Mouse (Mus musculus): ENCODE measurements around the gene Adat3. TPM values are rescaled to one million over a fixed set of nuclear protein-coding genes. Genes with fewer than 3 reads are reported as not detected.
A peak's percentile ranks its signal among the peaks of the same experiment; 100 is the strongest.

Adat3 gene
- polyA plus RNA-seq, 1 experiment from 2014 or later = 10.1 TPM

DNA sequence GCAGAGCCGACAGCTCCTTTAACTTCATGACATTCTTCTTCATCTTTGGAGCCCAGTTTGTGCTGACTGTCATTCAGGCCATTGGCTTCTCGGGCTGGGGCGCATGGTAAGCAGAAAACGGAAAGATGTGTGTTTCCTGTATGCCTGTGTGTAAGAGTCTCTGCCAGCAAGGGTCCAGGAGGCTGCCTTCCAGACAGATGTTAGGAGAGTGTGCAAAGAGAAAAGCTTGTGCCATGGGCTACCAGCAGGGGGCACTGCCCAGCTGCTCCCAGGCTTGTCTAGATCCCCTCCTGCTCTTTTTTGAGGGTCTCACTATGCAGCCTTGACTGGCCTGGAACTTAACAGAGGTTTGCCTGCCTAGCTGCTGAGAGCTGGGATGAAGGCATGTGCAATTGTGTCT lies 8.3 kb downstream of the Adat3 start:
- no peak overlapping the region for H3K9ac ChIP-seq (ENCODE audit: low read length)
- H3K4me1 ChIP-seq (replicated peaks; ENCODE audit: control insufficient read depth, insufficient read depth, low read length) = no peaks in the 10 kb centered on the region
- H3K9me3 ChIP-seq (ENCODE audit: control insufficient read depth, low read length) = no peaks in the 10 kb centered on the region
- ATAC-seq (replicated peaks; ENCODE audit: low FRiP score, low TSS enrichment, low read depth) = 0 out of 2 replicates have a peak, but pooled peaks have one; percentile 25
- peak; percentile 65 for DNase-seq (ENCODE audit: low spot score)
- H3K36me3 ChIP-seq (ENCODE audit: control insufficient read depth, insufficient read depth, low read length) = peaks cover 79% of the 10 kb centered on the region
- no peaks in the 10 kb centered on the region for H3K27me3 ChIP-seq (replicated peaks; ENCODE audit: control insufficient read depth, insufficient read depth, low read length)
- WGBS = 71% methylated on average over 4 of the region's 4 CpGs
- no peak overlapping the region for H3K4me2 ChIP-seq (ENCODE audit: low read length)
- H3K4me3 ChIP-seq (ENCODE audit: low read depth, low read length) = no peak overlapping the region
- H3K27ac ChIP-seq (ENCODE audit: low read depth) = no peak overlapping the region

DNA sequence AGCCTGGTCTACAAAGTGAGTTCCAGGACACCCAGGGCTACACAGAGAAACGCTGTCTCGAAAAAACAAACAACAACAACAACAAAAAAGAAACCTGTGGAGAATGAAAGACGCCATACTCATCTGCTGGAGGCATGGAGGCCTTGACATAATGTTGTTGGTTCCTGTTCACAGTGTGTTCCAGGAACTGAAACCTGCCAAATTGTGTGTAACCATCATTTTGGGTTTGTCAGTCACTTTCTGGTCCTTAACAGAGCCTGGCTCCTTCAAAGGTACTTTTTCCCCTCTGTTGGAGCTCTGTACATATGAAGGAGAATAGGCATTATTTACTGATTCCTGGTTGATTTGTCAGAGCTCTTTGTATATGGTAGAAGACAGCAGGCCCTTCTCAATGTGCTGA lies 9.2 kb downstream of the Adat3 start:
- H3K9ac ChIP-seq (ENCODE audit: low read length) = no peak overlapping the region
- DNase-seq (ENCODE audit: low spot score) (no peak), ATAC-seq (replicated peaks; ENCODE audit: low FRiP score, low TSS enrichment, low read depth) (no peak)
- H3K36me3 ChIP-seq (ENCODE audit: control insufficient read depth, insufficient read depth, low read length) = peaks cover 76% of the 10 kb centered on the region
- H3K9me3 ChIP-seq (ENCODE audit: control insufficient read depth, low read length) = no peaks in the 10 kb centered on the region
- no peak overlapping the region for H3K4me3 ChIP-seq (ENCODE audit: low read depth, low read length)
- WGBS = 91% methylated on average over 3 of the region's 3 CpGs
- no peak overlapping the region for H3K4me2 ChIP-seq (ENCODE audit: low read length)
- no peak overlapping the region for H3K27ac ChIP-seq (ENCODE audit: low read depth)
- no peaks in the 10 kb centered on the region for H3K27me3 ChIP-seq (replicated peaks; ENCODE audit: control insufficient read depth, insufficient read depth, low read length)
- no peaks in the 10 kb centered on the region for H3K4me1 ChIP-seq (replicated peaks; ENCODE audit: control insufficient read depth, insufficient read depth, low read length)

DNA sequence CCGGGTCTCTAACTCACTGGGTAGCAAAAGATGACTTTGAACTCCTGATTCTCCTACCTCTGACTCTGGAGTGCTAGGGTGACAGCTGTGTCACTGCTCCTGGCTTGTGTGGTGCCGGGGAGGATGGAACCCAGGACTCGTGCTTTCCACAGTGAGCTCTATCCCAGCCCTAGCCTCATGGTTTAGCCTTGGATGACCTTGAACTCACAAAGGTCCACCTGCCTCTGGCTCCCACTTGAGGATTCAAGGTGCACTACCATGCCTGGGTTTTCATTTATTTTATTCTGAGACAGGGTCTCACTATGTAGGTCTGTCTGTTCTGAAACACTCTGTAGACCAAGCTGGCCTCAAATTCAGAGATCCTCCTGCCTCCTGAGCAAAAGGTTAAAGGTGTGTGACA lies 11.1 kb downstream of the Adat3 start:
- Histone ChIP-seq H3K9ac (ENCODE audit: low read length) (no peak overlapping the region), H3K36me3 (ENCODE audit: control insufficient read depth, insufficient read depth, low read length) (peaks cover 57% of the 10 kb centered on the region), H3K27me3 (replicated peaks; ENCODE audit: control insufficient read depth, insufficient read depth, low read length) (no peaks in the 10 kb centered on the region), H3K9me3 (ENCODE audit: control insufficient read depth, low read length) (no peaks in the 10 kb centered on the region), H3K4me2 (ENCODE audit: low read length) (no peak overlapping the region), H3K4me3 (ENCODE audit: low read depth, low read length) (no peak overlapping the region), H3K4me1 (replicated peaks; ENCODE audit: control insufficient read depth, insufficient read depth, low read length) (no peaks in the 10 kb centered on the region), H3K27ac (ENCODE audit: low read depth) (no peak overlapping the region)
- ATAC-seq (replicated peaks; ENCODE audit: low FRiP score, low TSS enrichment, low read depth) = no peak
- DNase-seq (ENCODE audit: low spot score) = no peak
- WGBS = 91% methylated on average over 3 of the region's 3 CpGs

DNA sequence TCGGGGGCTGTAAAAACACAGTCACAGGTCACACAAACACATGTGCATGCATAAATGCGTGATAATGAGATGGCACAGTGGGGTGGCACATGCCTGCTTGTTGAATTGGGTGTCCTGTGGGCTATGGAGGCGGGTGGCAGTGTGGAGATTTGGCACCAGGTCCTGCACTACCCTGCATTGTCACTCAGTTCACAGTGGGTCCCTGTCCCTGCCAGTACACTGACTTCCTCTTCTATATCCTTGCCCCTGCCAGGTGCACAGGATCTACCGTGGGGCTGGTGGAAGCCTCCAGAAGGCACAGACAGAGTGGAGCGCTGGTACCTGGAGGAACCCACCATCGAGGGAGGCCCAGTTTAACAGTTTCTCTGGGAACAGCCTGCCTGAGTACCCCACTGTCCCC lies 11.7 kb downstream of the Adat3 start:
- H3K27me3 ChIP-seq (replicated peaks; ENCODE audit: control insufficient read depth, insufficient read depth, low read length) = no peaks in the 10 kb centered on the region
- no peak overlapping the region for H3K9ac ChIP-seq (ENCODE audit: low read length)
- peaks cover 52% of the 10 kb centered on the region for H3K36me3 ChIP-seq (ENCODE audit: control insufficient read depth, insufficient read depth, low read length)
- H3K4me3 ChIP-seq (ENCODE audit: low read depth, low read length) = no peak overlapping the region
- ATAC-seq (replicated peaks; ENCODE audit: low FRiP score, low TSS enrichment, low read depth) = no peak
- no peaks in the 10 kb centered on the region for H3K9me3 ChIP-seq (ENCODE audit: control insufficient read depth, low read length)
- H3K27ac ChIP-seq (ENCODE audit: low read depth) = no peak overlapping the region
- H3K4me1 ChIP-seq (replicated peaks; ENCODE audit: control insufficient read depth, insufficient read depth, low read length) = no peaks in the 10 kb centered on the region
- WGBS = 90% methylated on average over 6 of the region's 6 CpGs
- no peak overlapping the region for H3K4me2 ChIP-seq (ENCODE audit: low read length)
- no peak for DNase-seq (ENCODE audit: low spot score)

DNA sequence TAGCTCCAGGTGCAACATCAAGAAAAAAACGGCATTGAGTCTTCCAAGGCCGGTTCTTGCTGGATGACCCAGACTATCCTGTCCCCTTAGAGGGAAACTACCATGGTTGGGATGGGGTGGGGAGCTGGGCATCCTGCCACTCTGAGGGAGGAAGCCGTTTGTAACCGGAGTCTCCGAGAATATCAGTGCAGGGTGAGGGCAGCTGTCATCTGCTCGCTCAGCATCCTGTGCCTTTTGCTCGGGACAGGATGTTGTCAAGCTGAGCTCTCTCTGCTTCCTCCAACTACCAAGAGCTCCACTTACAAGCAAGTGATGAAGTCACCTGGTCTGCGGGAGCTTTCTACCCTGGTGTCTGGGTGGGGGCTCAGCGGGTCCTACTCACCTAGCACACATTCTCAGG lies 15.5 kb downstream of the Adat3 start:
- Histone ChIP-seq H3K4me2 (ENCODE audit: low read length) (no peak overlapping the region), H3K36me3 (ENCODE audit: control insufficient read depth, insufficient read depth, low read length) (peaks cover 28% of the 10 kb centered on the region), H3K4me3 (ENCODE audit: low read depth, low read length) (no peak overlapping the region), H3K9me3 (ENCODE audit: control insufficient read depth, low read length) (no peaks in the 10 kb centered on the region), H3K4me1 (replicated peaks; ENCODE audit: control insufficient read depth, insufficient read depth, low read length) (peaks cover 4% of the 10 kb centered on the region; the same call in 1 of the 2 replicates), H3K9ac (ENCODE audit: low read length) (no peak overlapping the region), H3K27ac (ENCODE audit: low read depth) (no peak overlapping the region), H3K27me3 (replicated peaks; ENCODE audit: control insufficient read depth, insufficient read depth, low read length) (no peaks in the 10 kb centered on the region)
- 61% methylated on average over 9 of the region's 9 CpGs for WGBS
- no peak for DNase-seq (ENCODE audit: low spot score)
- no peak for ATAC-seq (replicated peaks; ENCODE audit: low FRiP score, low TSS enrichment, low read depth)

DNA sequence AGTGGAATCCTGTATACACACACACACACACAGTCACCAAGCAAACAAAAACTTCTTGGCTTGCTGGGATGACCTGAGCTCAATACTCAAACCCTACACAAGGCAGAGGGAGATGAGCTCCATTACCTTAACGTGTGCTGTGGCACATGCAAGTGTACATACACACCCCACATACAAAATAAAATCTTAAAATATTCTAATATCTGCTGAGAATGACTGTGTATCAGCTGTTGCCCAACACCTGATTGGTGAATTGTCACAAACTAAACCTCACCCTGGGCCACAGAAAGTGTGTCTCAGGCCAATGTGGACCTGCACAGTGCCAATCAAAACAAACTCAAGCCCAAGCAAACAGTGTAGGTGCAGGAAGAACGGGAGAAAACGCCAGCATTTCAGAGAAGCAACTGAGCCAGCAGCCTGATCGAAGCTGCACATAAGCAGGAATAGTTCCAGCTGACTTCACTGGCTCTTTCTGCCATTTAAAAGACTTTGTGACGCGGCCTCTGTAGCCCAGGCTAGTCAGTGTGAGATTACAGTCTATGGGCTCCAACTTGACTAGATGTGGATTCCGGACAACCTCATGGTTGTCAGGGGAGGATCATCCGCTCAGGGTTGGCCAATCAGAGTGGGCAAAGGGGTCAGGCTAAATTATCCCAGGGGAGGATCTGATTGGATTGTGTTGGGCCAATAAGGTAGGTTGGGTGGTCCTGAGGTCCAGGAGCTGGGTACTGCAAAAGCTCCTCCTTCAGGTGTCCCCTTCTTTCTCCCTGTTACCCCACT lies 17.0 kb downstream of the Adat3 start:
- DNase-seq (ENCODE audit: low spot score) (no peak), ATAC-seq (replicated peaks; ENCODE audit: low FRiP score, low TSS enrichment, low read depth) (no peak)
- Histone ChIP-seq H3K9ac (ENCODE audit: low read length) (no peak overlapping the region), H3K27me3 (replicated peaks; ENCODE audit: control insufficient read depth, insufficient read depth, low read length) (no peaks in the 10 kb centered on the region), H3K4me1 (replicated peaks; ENCODE audit: control insufficient read depth, insufficient read depth, low read length) (peaks cover 13% of the 10 kb centered on the region), H3K27ac (ENCODE audit: low read depth) (no peak overlapping the region), H3K36me3 (ENCODE audit: control insufficient read depth, insufficient read depth, low read length) (peaks cover 20% of the 10 kb centered on the region), H3K9me3 (ENCODE audit: control insufficient read depth, low read length) (no peaks in the 10 kb centered on the region), H3K4me3 (ENCODE audit: low read depth, low read length) (no peak overlapping the region), H3K4me2 (ENCODE audit: low read length) (no peak overlapping the region)
- 38% methylated on average over 8 of the region's 8 CpGs for WGBS

DNA sequence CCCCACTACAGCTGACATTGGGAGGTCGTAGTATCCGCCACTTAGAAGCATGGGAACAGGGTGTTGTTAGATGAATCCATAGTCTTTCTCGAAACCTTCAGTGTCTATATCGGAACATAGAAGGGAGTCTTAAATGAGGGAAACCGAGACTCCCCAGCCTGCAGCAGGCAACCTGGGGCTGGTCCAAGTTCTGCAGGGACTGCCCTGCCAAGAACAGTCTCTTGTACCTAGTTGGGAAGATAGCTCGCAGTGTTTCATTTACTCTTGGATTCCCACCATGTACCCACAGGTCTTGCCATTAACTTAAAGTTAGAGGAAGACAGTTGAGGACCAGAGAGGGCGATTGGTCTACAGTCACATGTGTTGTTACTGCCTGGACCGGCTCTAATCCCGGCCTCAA lies 17.7 kb downstream of the Adat3 start:
- Histone ChIP-seq H3K9ac (ENCODE audit: low read length) (no peak overlapping the region), H3K4me1 (replicated peaks; ENCODE audit: control insufficient read depth, insufficient read depth, low read length) (peaks cover 15% of the 10 kb centered on the region), H3K4me2 (ENCODE audit: low read length) (no peak overlapping the region), H3K4me3 (ENCODE audit: low read depth, low read length) (no peak overlapping the region), H3K36me3 (ENCODE audit: control insufficient read depth, insufficient read depth, low read length) (peaks cover 13% of the 10 kb centered on the region), H3K9me3 (ENCODE audit: control insufficient read depth, low read length) (no peaks in the 10 kb centered on the region), H3K27me3 (replicated peaks; ENCODE audit: control insufficient read depth, insufficient read depth, low read length) (no peaks in the 10 kb centered on the region), H3K27ac (ENCODE audit: low read depth) (no peak overlapping the region)
- 84% methylated on average over 9 of the region's 9 CpGs for WGBS
- ATAC-seq (replicated peaks; ENCODE audit: low FRiP score, low TSS enrichment, low read depth) (no peak), DNase-seq (ENCODE audit: low spot score) (no peak)

DNA sequence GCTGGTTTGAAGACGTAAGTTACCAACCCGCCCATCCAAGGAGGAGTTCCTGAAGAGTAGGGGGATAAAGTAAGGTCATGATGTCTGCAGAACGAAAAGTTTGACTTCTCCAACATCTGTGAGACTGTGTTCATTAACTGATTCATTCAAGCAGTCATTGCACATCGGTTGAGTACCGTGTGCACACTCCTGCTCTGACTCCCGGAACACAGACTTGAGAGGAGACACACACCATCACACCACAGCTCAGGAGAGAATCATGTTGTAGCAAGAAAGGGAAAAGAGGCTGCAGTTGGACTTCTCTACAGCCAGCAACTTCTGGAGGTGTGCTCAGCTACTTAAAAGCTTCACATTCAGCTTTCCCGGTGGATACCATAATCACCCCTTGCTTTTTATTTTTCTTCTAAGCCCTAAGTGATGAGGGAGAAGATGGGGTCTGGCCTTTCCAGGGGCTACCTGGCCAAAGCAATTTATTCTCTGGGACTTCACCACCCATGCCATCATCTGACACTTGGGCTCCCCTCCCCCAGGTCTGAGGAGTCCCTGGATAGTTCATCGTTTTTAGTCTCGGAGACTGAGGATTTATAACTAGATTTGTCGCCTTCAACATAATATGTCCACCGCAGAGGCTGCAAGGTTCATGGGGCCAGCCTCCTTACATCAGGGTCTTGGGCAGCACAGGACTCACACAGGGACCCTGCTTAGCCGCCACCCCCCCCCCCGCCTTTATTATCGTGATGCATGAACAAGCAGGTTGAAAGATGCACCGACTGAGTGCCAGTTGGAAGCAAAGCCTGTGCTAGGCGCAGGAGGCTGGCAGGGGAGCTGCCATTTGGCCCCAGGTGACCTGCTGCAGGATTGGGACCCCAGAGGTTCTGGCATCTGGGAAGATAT lies 18.4 kb downstream of the Adat3 start:
- H3K4me1 ChIP-seq (replicated peaks; ENCODE audit: control insufficient read depth, insufficient read depth, low read length) = peaks cover 15% of the 10 kb centered on the region
- H3K4me3 ChIP-seq (ENCODE audit: low read depth, low read length) = peak overlapping the region; percentile 82
- peaks cover 6% of the 10 kb centered on the region; the same call in 1 of the 2 replicates for H3K36me3 ChIP-seq (ENCODE audit: control insufficient read depth, insufficient read depth, low read length)
- peak overlapping the region; percentile 95 for H3K27ac ChIP-seq (ENCODE audit: low read depth)
- no peaks in the 10 kb centered on the region for H3K9me3 ChIP-seq (ENCODE audit: control insufficient read depth, low read length)
- 56% methylated on average over 16 of the region's 16 CpGs for WGBS
- peak overlapping the region; percentile 86 for H3K4me2 ChIP-seq (ENCODE audit: low read length)
- ATAC-seq (replicated peaks; ENCODE audit: low FRiP score, low TSS enrichment, low read depth) (no peak), DNase-seq (ENCODE audit: low spot score) (no peak)
- H3K27me3 ChIP-seq (replicated peaks; ENCODE audit: control insufficient read depth, insufficient read depth, low read length) = no peaks in the 10 kb centered on the region
- peak overlapping the region; percentile 52 for H3K9ac ChIP-seq (ENCODE audit: low read length)

All from intestine, embryonic 14.5 days (tissue).